ENCODE assay signal across 18 mouse cellular contexts in the genomic region with DNA sequence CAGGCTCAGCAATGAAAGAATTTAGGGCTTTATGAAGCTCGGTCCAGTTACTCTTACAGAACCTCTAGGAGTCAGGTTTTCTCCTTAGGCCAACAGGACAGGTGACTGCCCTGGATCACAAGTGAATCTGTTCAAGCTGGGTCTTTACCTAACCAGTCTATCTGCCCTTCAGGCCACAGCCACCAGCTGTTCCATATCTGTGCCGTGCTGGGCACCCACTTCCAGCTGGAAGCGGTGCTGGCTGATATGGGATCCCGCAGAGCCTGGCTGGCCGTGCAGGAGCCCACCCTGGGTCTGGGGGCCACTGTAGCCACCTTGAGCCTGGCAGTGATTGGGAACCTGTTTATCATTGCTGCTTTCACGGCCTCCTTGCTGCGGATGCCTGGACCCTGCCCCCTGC. TPM values are rescaled to one million over a fixed set of nuclear protein-coding genes. Genes with fewer than 3 reads are reported as not detected.
DNase-seq lines count a peak whose midpoint lies in the region; ATAC-seq lines count a peak whose summit lies in the region.
"Not testable (repeated sequence)": the region's sequence is repeated elsewhere in the genome, so short reads cannot be mapped to it uniquely, and the experiment has no call there.
"Had no signal": no experiment of that assay in that cellular context is flagged by ENCODE, and none has a peak within 500 bp of the region (broad histone marks: within the 10 kb centered on the region; RNA-seq: fewer than 3 reads in every experiment).

No protein-coding gene starts in this region.

- DNase-seq in embryonic facial prominence, embryonic 11.5 days (ENCODE audit: low spot score); hindbrain, embryonic 14.5 days (ENCODE audit: low spot score): not testable (repeated sequence)

- H3K9ac ChIP-seq in embryonic facial prominence, embryonic 11.5 days (replicated peaks; ENCODE audit: low read length); forebrain, embryonic 12.5 days; heart, embryonic 12.5 days; hindbrain, embryonic 14.5 days; kidney, embryonic 15.5 days; liver, embryonic 12.5 days; midbrain, embryonic 15.5 days; neural tube, embryonic 15.5 days (replicated peaks): not testable (repeated sequence)

- ATAC-seq in embryonic facial prominence, embryonic 11.5 days (replicated peaks; ENCODE audit: insufficient number of reproducible peaks, low FRiP score, low TSS enrichment, low read depth): 0 out of 2 replicates have a peak, but pooled peaks have one; percentile 27
- ATAC-seq in forebrain, embryonic 12.5 days (ENCODE audit: low FRiP score): 0 out of 2 replicates have a peak, but pooled peaks have one; percentile 28
- not testable (repeated sequence) for ATAC-seq in heart, embryonic 12.5 days (ENCODE audit: insufficient number of reproducible peaks, low FRiP score); kidney, embryonic 15.5 days (replicated peaks; ENCODE audit: low FRiP score); liver, embryonic 12.5 days
- ATAC-seq in hindbrain, embryonic 14.5 days (ENCODE audit: low FRiP score): peak; percentile 18; the same call in 1 of the 2 replicates
- 0 out of 2 replicates have a peak, but pooled peaks have one; percentile 32 for ATAC-seq in midbrain, embryonic 15.5 days (replicated peaks)
- 0 out of 2 replicates have a peak, but pooled peaks have one; percentile 22 for ATAC-seq in neural tube, embryonic 15.5 days (ENCODE audit: low FRiP score)

- not testable (repeated sequence) for H3K9me3 ChIP-seq in embryonic facial prominence, embryonic 11.5 days (replicated peaks; ENCODE audit: control insufficient read depth, low read length); forebrain, embryonic 12.5 days; heart, embryonic 12.5 days (replicated peaks); hindbrain, embryonic 14.5 days (ENCODE audit: control insufficient read depth, low read length); kidney, embryonic 15.5 days (replicated peaks); liver, embryonic 12.5 days (replicated peaks); midbrain, embryonic 15.5 days; neural tube, embryonic 15.5 days (replicated peaks)

- H3K4me3 ChIP-seq in embryonic facial prominence, embryonic 11.5 days (ENCODE audit: low read depth, low read length); forebrain, embryonic 12.5 days (replicated peaks); heart, embryonic 12.5 days; hindbrain, embryonic 14.5 days (replicated peaks; ENCODE audit: low read length); kidney, embryonic 15.5 days (replicated peaks); liver, embryonic 12.5 days; midbrain, embryonic 15.5 days; neural tube, embryonic 15.5 days (replicated peaks): not testable (repeated sequence)

- 52% methylated on average over 3 of the region's 7 CpGs for WGBS in embryonic facial prominence, embryonic 11.5 days
- 53% methylated on average over 4 of the region's 7 CpGs for WGBS in forebrain, embryonic 12.5 days
- 52% methylated on average over 4 of the region's 7 CpGs for WGBS in heart, embryonic 12.5 days
- 49% methylated on average over 3 of the region's 7 CpGs for WGBS in hindbrain, embryonic 14.5 days
- WGBS in kidney, embryonic 15.5 days: 59% methylated on average over 3 of the region's 7 CpGs
- WGBS in liver, embryonic 12.5 days (ENCODE audit: insufficient replicate concordance): 39% methylated on average over 3 of the region's 7 CpGs
- 62% methylated on average over 4 of the region's 7 CpGs for WGBS in midbrain, embryonic 15.5 days
- WGBS in neural tube, embryonic 15.5 days: 37% methylated on average over 3 of the region's 7 CpGs

- peaks cover 18% of the 10 kb centered on the region for H3K27me3 ChIP-seq in embryonic facial prominence, embryonic 11.5 days (ENCODE audit: control insufficient read depth, insufficient read depth, low read length)
- H3K27me3 ChIP-seq in forebrain, embryonic 12.5 days: peaks cover 23% of the 10 kb centered on the region
- peaks cover 27% of the 10 kb centered on the region for H3K27me3 ChIP-seq in heart, embryonic 12.5 days (replicated peaks)
- not testable (repeated sequence) for H3K27me3 ChIP-seq in hindbrain, embryonic 14.5 days (ENCODE audit: control insufficient read depth, insufficient read depth, low read length)
- peaks cover 20% of the 10 kb centered on the region for H3K27me3 ChIP-seq in kidney, embryonic 15.5 days
- H3K27me3 ChIP-seq in liver, embryonic 12.5 days (replicated peaks): peaks cover 31% of the 10 kb centered on the region
- H3K27me3 ChIP-seq in midbrain, embryonic 15.5 days (replicated peaks): peaks cover 14% of the 10 kb centered on the region
- H3K27me3 ChIP-seq in neural tube, embryonic 15.5 days (replicated peaks): peaks cover 18% of the 10 kb centered on the region

- not testable (repeated sequence) for H3K36me3 ChIP-seq in embryonic facial prominence, embryonic 11.5 days (replicated peaks; ENCODE audit: control insufficient read depth, insufficient read depth, low read depth, low read length); forebrain, embryonic 12.5 days (replicated peaks); heart, embryonic 12.5 days; kidney, embryonic 15.5 days; liver, embryonic 12.5 days; midbrain, embryonic 15.5 days (replicated peaks); neural tube, embryonic 15.5 days
- H3K36me3 ChIP-seq in hindbrain, embryonic 14.5 days (replicated peaks; ENCODE audit: control insufficient read depth, insufficient read depth): peaks cover 12% of the 10 kb centered on the region

- not testable (repeated sequence) for H3K4me1 ChIP-seq in embryonic facial prominence, embryonic 11.5 days (ENCODE audit: control insufficient read depth, insufficient read depth, low read length); forebrain, embryonic 12.5 days; hindbrain, embryonic 14.5 days (replicated peaks; ENCODE audit: control insufficient read depth, insufficient read depth, low read length); midbrain, embryonic 15.5 days; neural tube, embryonic 15.5 days
- peaks cover 23% of the 10 kb centered on the region for H3K4me1 ChIP-seq in heart, embryonic 12.5 days (replicated peaks)
- peaks cover 24% of the 10 kb centered on the region for H3K4me1 ChIP-seq in kidney, embryonic 15.5 days
- H3K4me1 ChIP-seq in liver, embryonic 12.5 days: peaks cover 45% of the 10 kb centered on the region

- not testable (repeated sequence) for H3K4me2 ChIP-seq in embryonic facial prominence, embryonic 11.5 days (ENCODE audit: low read depth, low read length); forebrain, embryonic 12.5 days; hindbrain, embryonic 14.5 days (replicated peaks); midbrain, embryonic 15.5 days; neural tube, embryonic 15.5 days
- peak overlapping the region; percentile 45; the same call in 1 of the 2 replicates for H3K4me2 ChIP-seq in heart, embryonic 12.5 days
- H3K4me2 ChIP-seq in kidney, embryonic 15.5 days: peak overlapping the region; percentile 55
- peak overlapping the region; percentile 64 for H3K4me2 ChIP-seq in liver, embryonic 12.5 days

- not testable (repeated sequence) for H3K27ac ChIP-seq in embryonic facial prominence, embryonic 11.5 days (replicated peaks; ENCODE audit: low read depth, low read length); forebrain, embryonic 12.5 days; heart, embryonic 12.5 days (ENCODE audit: poor library complexity, severe bottlenecking); hindbrain, embryonic 14.5 days; kidney, embryonic 15.5 days; liver, embryonic 12.5 days; midbrain, embryonic 15.5 days; neural tube, embryonic 15.5 days (replicated peaks)

RNA-seq across cellular contexts. Expression of gene Paqr6, which starts 3.1 kb away (rescaled TPM):
- polyA plus RNA-seq in embryonic facial prominence, embryonic 11.5 days (2014; fragmentation: Nextera tagmentation; extraction: Ambion mirVana): 0.60 and 0.82 TPM in 2 replicates
- polyA plus RNA-seq in forebrain, embryonic 12.5 days (2016; fragmentation: Nextera tagmentation; extraction: Ambion mirVana): 1.0 and 1.6 TPM in 2 replicates
- polyA plus RNA-seq in heart, embryonic 12.5 days (2016; fragmentation: Nextera tagmentation; extraction: Ambion mirVana): 3.6 and 4.3 TPM in 2 replicates
- 0.94 and 1.1 TPM in 2 replicates for polyA plus RNA-seq in hindbrain, embryonic 14.5 days (2014; fragmentation: Nextera tagmentation; extraction: Ambion mirVana)
- polyA plus RNA-seq in kidney, embryonic 15.5 days (2015; fragmentation: Nextera tagmentation; extraction: Ambion mirVana): 11.9 and 14.5 TPM in 2 replicates
- polyA plus RNA-seq in liver, embryonic 12.5 days (2016; fragmentation: Nextera tagmentation; extraction: Ambion mirVana): 9.2 and 10.0 TPM in 2 replicates
- 1.1 and 1.8 TPM in 2 replicates for polyA plus RNA-seq in midbrain, embryonic 15.5 days (2015; fragmentation: Nextera tagmentation; extraction: Ambion mirVana)
- polyA plus RNA-seq in neural tube, embryonic 15.5 days (2015; fragmentation: Nextera tagmentation; extraction: Ambion mirVana): 1.6 and 2.5 TPM in 2 replicates
- polyA plus RNA-seq: activated CD4-positive, CD25-positive, alpha-beta regulatory T cell, adult 4 months; inflammation-experienced regulatory T-cells, adult 6 months had no signal

RNA-seq across cellular contexts. Expression of gene Bglap3, which starts 5.0 kb away (rescaled TPM):
- polyA plus RNA-seq in embryonic facial prominence, embryonic 11.5 days (2014; fragmentation: Nextera tagmentation; extraction: Ambion mirVana): 0.32 TPM in 1 of 2 replicates, not detected in the other
- 0.18 TPM in 1 of 2 replicates, not detected in the other for polyA plus RNA-seq in forebrain, embryonic 12.5 days (2016; fragmentation: Nextera tagmentation; extraction: Ambion mirVana)
- polyA plus RNA-seq in heart, embryonic 12.5 days (2016; fragmentation: Nextera tagmentation; extraction: Ambion mirVana): 0.10 TPM in 1 of 2 replicates, not detected in the other
- 0.20 TPM in 1 of 2 replicates, not detected in the other for polyA plus RNA-seq in hindbrain, embryonic 14.5 days (2014; fragmentation: Nextera tagmentation; extraction: Ambion mirVana)
- 0.39 and 0.48 TPM in 2 replicates for polyA plus RNA-seq in kidney, embryonic 15.5 days (2015; fragmentation: Nextera tagmentation; extraction: Ambion mirVana)
- polyA plus RNA-seq in liver, embryonic 12.5 days (2016; fragmentation: Nextera tagmentation; extraction: Ambion mirVana): 0.11 and 0.13 TPM in 2 replicates
- polyA plus RNA-seq in midbrain, embryonic 15.5 days (2015; fragmentation: Nextera tagmentation; extraction: Ambion mirVana): not detected in 2 replicates
- 0.15 and 0.28 TPM in 2 replicates for polyA plus RNA-seq in neural tube, embryonic 15.5 days (2015; fragmentation: Nextera tagmentation; extraction: Ambion mirVana)
- polyA plus RNA-seq: activated CD4-positive, CD25-positive, alpha-beta regulatory T cell, adult 4 months; adrenal gland, adult 2 months; heart, postnatal 0 days; inflammation-experienced regulatory T-cells, adult 6 months; lung, embryonic 15.5 days had no signal

RNA-seq across cellular contexts. Expression of gene Bglap2, which starts 11.0 kb away (rescaled TPM):
- polyA plus RNA-seq in embryonic facial prominence, embryonic 11.5 days (2014; fragmentation: Nextera tagmentation; extraction: Ambion mirVana): not detected in 2 replicates
- not detected in 2 replicates for polyA plus RNA-seq in forebrain, embryonic 12.5 days (2016; fragmentation: Nextera tagmentation; extraction: Ambion mirVana)
- not detected in 2 replicates for polyA plus RNA-seq in heart, embryonic 12.5 days (2016; fragmentation: Nextera tagmentation; extraction: Ambion mirVana)
- not detected in 2 replicates for polyA plus RNA-seq in hindbrain, embryonic 14.5 days (2014; fragmentation: Nextera tagmentation; extraction: Ambion mirVana)
- polyA plus RNA-seq in kidney, embryonic 15.5 days (2015; fragmentation: Nextera tagmentation; extraction: Ambion mirVana): 3.4 TPM in 1 of 2 replicates, not detected in the other
- polyA plus RNA-seq in liver, embryonic 12.5 days (2016; fragmentation: Nextera tagmentation; extraction: Ambion mirVana): not detected in 2 replicates
- polyA plus RNA-seq in midbrain, embryonic 15.5 days (2015; fragmentation: Nextera tagmentation; extraction: Ambion mirVana): not detected in 2 replicates
- not detected in 2 replicates for polyA plus RNA-seq in neural tube, embryonic 15.5 days (2015; fragmentation: Nextera tagmentation; extraction: Ambion mirVana)
- polyA plus RNA-seq: activated CD4-positive, CD25-positive, alpha-beta regulatory T cell, adult 4 months; forebrain, embryonic 10.5 days; heart, embryonic 10.5 days; heart, postnatal 0 days; inflammation-experienced regulatory T-cells, adult 6 months; kidney, embryonic 16.5 days; liver, embryonic 16.5 days; lung, embryonic 15.5 days; midbrain, embryonic 10.5 days had no signal

RNA-seq across cellular contexts. Expression of gene Bglap, which starts 16.7 kb away (rescaled TPM):
- 0.57 TPM in 1 of 2 replicates, not detected in the other for polyA plus RNA-seq in embryonic facial prominence, embryonic 11.5 days (2014; fragmentation: Nextera tagmentation; extraction: Ambion mirVana)
- polyA plus RNA-seq in forebrain, embryonic 12.5 days (2016; fragmentation: Nextera tagmentation; extraction: Ambion mirVana): not detected in 2 replicates
- polyA plus RNA-seq in heart, embryonic 12.5 days (2016; fragmentation: Nextera tagmentation; extraction: Ambion mirVana): not detected in 2 replicates
- not detected in 2 replicates for polyA plus RNA-seq in hindbrain, embryonic 14.5 days (2014; fragmentation: Nextera tagmentation; extraction: Ambion mirVana)
- 5.6 TPM in 1 of 2 replicates, not detected in the other for polyA plus RNA-seq in kidney, embryonic 15.5 days (2015; fragmentation: Nextera tagmentation; extraction: Ambion mirVana)
- not detected in 2 replicates for polyA plus RNA-seq in liver, embryonic 12.5 days (2016; fragmentation: Nextera tagmentation; extraction: Ambion mirVana)
- polyA plus RNA-seq in midbrain, embryonic 15.5 days (2015; fragmentation: Nextera tagmentation; extraction: Ambion mirVana): 0.50 TPM in 1 of 2 replicates, not detected in the other
- polyA plus RNA-seq in neural tube, embryonic 15.5 days (2015; fragmentation: Nextera tagmentation; extraction: Ambion mirVana): not detected in 2 replicates
- polyA plus RNA-seq: activated CD4-positive, CD25-positive, alpha-beta regulatory T cell, adult 4 months; adrenal gland, adult 2 months; heart, embryonic 10.5 days; heart, postnatal 0 days; inflammation-experienced regulatory T-cells, adult 6 months; liver, embryonic 16.5 days; lung, embryonic 15.5 days; midbrain, embryonic 10.5 days had no signal

RNA-seq across cellular contexts. Expression of gene Smg5, which starts 31.5 kb away (rescaled TPM):
- 33.3 and 39.3 TPM in 2 replicates for polyA plus RNA-seq in embryonic facial prominence, embryonic 11.5 days (2014; fragmentation: Nextera tagmentation; extraction: Ambion mirVana)
- polyA plus RNA-seq in forebrain, embryonic 12.5 days (2016; fragmentation: Nextera tagmentation; extraction: Ambion mirVana): 80.0 and 81.2 TPM in 2 replicates
- polyA plus RNA-seq in heart, embryonic 12.5 days (2016; fragmentation: Nextera tagmentation; extraction: Ambion mirVana): 53.9 and 57.5 TPM in 2 replicates
- polyA plus RNA-seq in hindbrain, embryonic 14.5 days (2014; fragmentation: Nextera tagmentation; extraction: Ambion mirVana): 44.2 and 47.9 TPM in 2 replicates
- 56.3 and 63.1 TPM in 2 replicates for polyA plus RNA-seq in kidney, embryonic 15.5 days (2015; fragmentation: Nextera tagmentation; extraction: Ambion mirVana)
- polyA plus RNA-seq in liver, embryonic 12.5 days (2016; fragmentation: Nextera tagmentation; extraction: Ambion mirVana): 56.1 and 58.8 TPM in 2 replicates
- polyA plus RNA-seq in midbrain, embryonic 15.5 days (2015; fragmentation: Nextera tagmentation; extraction: Ambion mirVana): 73.2 and 74.9 TPM in 2 replicates
- polyA plus RNA-seq in neural tube, embryonic 15.5 days (2015; fragmentation: Nextera tagmentation; extraction: Ambion mirVana): 57.7 and 60.8 TPM in 2 replicates
